Mouse (Mus musculus) embryonic facial prominence, embryonic 10.5 days (tissue): ENCODE data around the gene Gm17660. TPM values are rescaled to one million over a fixed set of nuclear protein-coding genes. Genes with fewer than 3 reads are reported as not detected.
A peak's percentile ranks its signal among the peaks of the same experiment; 100 is the strongest.

ENCODE experiments used
- DNase-seq: peaks from one replicate; pipeline ENCODE4 v3.0.0-alpha.2; 2017; ENCODE audit warnings: low spot score
- H3K27ac ChIP-seq: fragments of 300-500 bp; sonication (generic); replicated peaks from 2 replicates; pipeline ENCODE4 v1.5.1; 2016; ENCODE audit warnings: mild to moderate bottlenecking
- H3K27me3 ChIP-seq: fragments of 300-500 bp; sonication (generic); replicated peaks from 2 replicates; pipeline ENCODE4 v1.6.1; 2016; ENCODE audit warnings: low read depth, mild to moderate bottlenecking; ENCODE audit not compliant: poor library complexity, severe bottlenecking
- H3K36me3 ChIP-seq: fragments of 300-500 bp; sonication (generic); replicated peaks from 2 replicates; pipeline ENCODE4 v1.6.1; 2016; ENCODE audit warnings: mild to moderate bottlenecking, moderate library complexity
- H3K4me1 ChIP-seq: fragments of 300-500 bp; sonication (generic); 2 replicates; pipeline ENCODE4 v1.6.1; 2016
- H3K4me3 ChIP-seq: fragments of 300-500 bp; sonication (generic); 2 replicates; pipeline ENCODE4 v1.5.1; 2016; ENCODE audit warnings: mild to moderate bottlenecking, moderate library complexity
- H3K9me3 ChIP-seq: fragments of 300-500 bp; sonication (generic); 2 replicates; pipeline ENCODE4 v1.6.1; 2016; ENCODE audit warnings: mild to moderate bottlenecking
- WGBS: fragments of 180-500 bp; shearing (Covaris S2); methylation state at CpG from one replicate; pipeline ENCODE4 v1.1.7; 2016; 5-methylcytosine and 5-hydroxymethylcytosine counted together
- polyA plus RNA-seq: library from polyadenylated mRNA; unstranded; fragments of >200 nt; fragmentation: Nextera tagmentation; extraction: Ambion mirVana; gene quantifications from 2 replicates; pipeline ENCODE4 v1.2.1, GENCODE M21; 2016

Gene Gm17660
- polyA plus RNA-seq, 1 experiment from 2014 or later: not detected

- Histone ChIP-seq H3K4me1 (peaks cover 79% of the 10 kb centered on the region), H3K27me3 (no peaks in the 10 kb centered on the region), H3K9me3 (no peaks in the 10 kb centered on the region), H3K4me3 (peak overlapping the region; percentile 46), H3K36me3 (no peaks in the 10 kb centered on the region), H3K27ac (peak overlapping the region; percentile 87)
- DNase-seq: peak; percentile 76
- 35% methylated on average over 11 of the region's 11 CpGs for WGBS
Measured at GRCm38 (mm10) chr5:104108127-104108875, 30.9 kb upstream of the Gm17660 start.

- no peaks in the 10 kb centered on the region for H3K9me3 ChIP-seq
- H3K36me3 ChIP-seq: no peaks in the 10 kb centered on the region
- no peak for DNase-seq
- 49% methylated on average over 2 of the region's 2 CpGs for WGBS
- H3K27me3 ChIP-seq: no peaks in the 10 kb centered on the region
- peaks cover 63% of the 10 kb centered on the region for H3K4me1 ChIP-seq
- H3K4me3 ChIP-seq: no peak overlapping the region
- H3K27ac ChIP-seq: peak overlapping the region; percentile 48; the same call in 1 of the 2 replicates
Measured at GRCm38 (mm10) chr5:104104111-104104510, 26.7 kb upstream of the Gm17660 start.

DNA sequence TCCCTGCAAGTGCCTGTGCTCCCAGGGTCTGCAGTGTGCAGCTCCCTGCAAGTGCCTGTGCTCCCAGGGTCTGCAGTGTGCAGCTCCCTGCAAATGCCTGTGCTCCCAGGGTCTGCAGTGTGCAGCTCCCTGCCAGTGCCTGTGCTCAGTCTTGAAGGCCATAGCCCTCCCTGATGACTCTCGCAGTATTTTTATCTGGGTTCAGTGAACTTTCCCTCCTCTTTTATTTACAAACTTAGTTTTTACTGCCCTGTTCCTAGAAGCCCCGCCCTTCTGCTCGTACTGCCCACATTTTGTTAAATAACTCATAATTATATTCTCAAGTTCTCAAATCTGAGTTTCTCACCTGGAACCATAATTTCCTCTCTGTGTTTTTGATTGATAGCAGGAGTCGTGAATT lies 25.8 kb upstream of the Gm17660 start:
- peaks cover 53% of the 10 kb centered on the region for H3K4me1 ChIP-seq
- H3K27ac ChIP-seq: peak overlapping the region; percentile 79
- H3K9me3 ChIP-seq: no peaks in the 10 kb centered on the region
- WGBS: 76% methylated on average over 4 of the region's 4 CpGs
- no peaks in the 10 kb centered on the region for H3K36me3 ChIP-seq
- no peak for DNase-seq
- no peaks in the 10 kb centered on the region for H3K27me3 ChIP-seq
- H3K4me3 ChIP-seq: no peak overlapping the region

GRCm38 (mm10) chr5:104101678-104102531 lies 24.5 kb upstream of the Gm17660 start:
- 14% methylated on average over 10 of the region's 10 CpGs for WGBS
- peaks cover 43% of the 10 kb centered on the region for H3K4me1 ChIP-seq

GRCm38 (mm10) chr5:104096078-104096938 lies 18.9 kb upstream of the Gm17660 start:
- Histone ChIP-seq H3K4me1 (peaks cover 20% of the 10 kb centered on the region), H3K9me3 (no peaks in the 10 kb centered on the region), H3K4me3 (no peak overlapping the region), H3K36me3 (peaks cover 6% of the 10 kb centered on the region), H3K27ac (no peak overlapping the region), H3K27me3 (no peaks in the 10 kb centered on the region)
- WGBS: 80% methylated on average over 16 of the region's 16 CpGs
- DNase-seq: no peak

More at GRCm38 (mm10) chr5:104101678-104102531, 24.5 kb upstream of the Gm17660 start:
- Histone ChIP-seq H3K27me3 (no peaks in the 10 kb centered on the region), H3K9me3 (no peaks in the 10 kb centered on the region), H3K4me3 (no peak overlapping the region), H3K36me3 (no peaks in the 10 kb centered on the region), H3K27ac (peak overlapping the region; percentile 79)
- no peak for DNase-seq

DNA sequence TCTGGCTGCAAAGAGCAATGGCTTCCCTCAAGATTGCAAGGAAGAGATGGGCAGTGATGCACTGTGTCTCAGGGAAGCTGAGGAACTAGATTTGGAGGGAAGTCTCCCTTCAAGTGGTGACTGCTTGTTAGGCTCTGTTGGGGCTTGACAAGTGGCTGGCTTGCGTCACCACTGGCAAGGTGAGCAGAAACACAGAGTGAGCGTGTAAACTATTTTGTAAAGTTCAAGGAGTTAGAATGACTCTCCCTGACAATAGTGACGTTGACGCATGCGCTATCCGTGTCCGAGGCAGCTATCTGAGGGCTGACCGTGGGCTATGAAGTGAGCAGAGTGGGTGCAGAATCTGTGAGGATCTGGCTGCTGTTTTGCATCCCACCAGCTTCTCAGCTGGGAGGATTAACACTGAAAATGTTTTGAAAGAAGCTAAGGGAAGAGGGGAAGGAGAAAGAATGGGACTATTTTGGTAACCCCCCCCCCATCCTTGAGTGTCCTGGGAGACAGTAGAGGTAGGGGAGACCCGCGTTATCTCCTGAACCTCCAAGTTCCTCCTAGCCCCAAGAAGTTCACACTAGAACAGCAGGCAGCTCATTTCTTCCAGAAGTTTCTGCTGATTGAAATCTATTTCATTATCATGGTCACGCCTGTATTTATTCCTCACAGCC lies 18.1 kb upstream of the Gm17660 start:
- Histone ChIP-seq H3K4me3 (no peak overlapping the region), H3K27me3 (no peaks in the 10 kb centered on the region), H3K27ac (peak overlapping the region; percentile 57), H3K9me3 (no peaks in the 10 kb centered on the region), H3K4me1 (peaks cover 14% of the 10 kb centered on the region), H3K36me3 (peaks cover 6% of the 10 kb centered on the region)
- WGBS: 83% methylated on average over 11 of the region's 11 CpGs
- DNase-seq: no peak

GRCm38 (mm10) chr5:104089751-104090150 lies 12.3 kb upstream of the Gm17660 start:
- Histone ChIP-seq H3K36me3 (peaks cover 22% of the 10 kb centered on the region), H3K27ac (no peak overlapping the region), H3K9me3 (0 out of 2 replicates have a peak, but pooled peaks cover 3% of the 10 kb centered on the region), H3K27me3 (no peaks in the 10 kb centered on the region), H3K4me3 (no peak overlapping the region), H3K4me1 (no peaks in the 10 kb centered on the region)
- WGBS: 86% methylated on average over 2 of the region's 2 CpGs
- no peak for DNase-seq

GRCm38 (mm10) chr5:104085366-104085765 lies 8.0 kb upstream of the Gm17660 start:
- Histone ChIP-seq H3K27me3 (no peaks in the 10 kb centered on the region), H3K9me3 (0 out of 2 replicates have a peak, but pooled peaks cover 3% of the 10 kb centered on the region), H3K4me1 (no peaks in the 10 kb centered on the region), H3K4me3 (no peak overlapping the region), H3K36me3 (peaks cover 16% of the 10 kb centered on the region; the same call in 1 of the 2 replicates), H3K27ac (no peak overlapping the region)
- DNase-seq: no peak
- 89% methylated on average over 9 of the region's 9 CpGs for WGBS

GRCm38 (mm10) chr5:104080736-104081135 lies 3.3 kb upstream of the Gm17660 start:
- H3K36me3 ChIP-seq: no peaks in the 10 kb centered on the region
- WGBS: 84% methylated on average over 6 of the region's 6 CpGs
- H3K9me3 ChIP-seq: no peaks in the 10 kb centered on the region
- H3K27me3 ChIP-seq: 0 out of 2 replicates have a peak, but pooled peaks cover 7% of the 10 kb centered on the region
- no peak overlapping the region for H3K27ac ChIP-seq
- H3K4me3 ChIP-seq: no peak overlapping the region
- peaks cover 5% of the 10 kb centered on the region for H3K4me1 ChIP-seq
- no peak for DNase-seq

DNA sequence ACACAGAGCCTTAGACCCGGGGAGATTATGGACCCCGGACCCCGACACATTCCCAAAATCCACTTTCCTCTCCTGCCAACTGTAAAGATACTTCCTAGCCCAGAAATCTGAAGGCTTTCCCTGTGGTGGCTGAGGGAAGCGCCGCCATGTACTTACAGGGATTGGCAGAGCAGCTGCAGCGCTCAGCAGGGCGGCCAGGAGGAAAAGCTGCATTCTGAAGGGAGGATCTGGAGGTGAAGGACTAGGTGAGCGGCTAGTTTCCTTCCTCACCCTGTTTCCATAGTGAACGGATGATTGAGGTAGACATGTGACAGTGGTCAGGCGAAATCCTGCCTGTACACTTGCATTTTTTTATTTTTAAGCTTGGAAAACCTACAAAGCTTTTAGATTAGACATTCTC lies 1.0 kb downstream of the Gm17660 start:
- 31% methylated on average over 10 of the region's 10 CpGs for WGBS
- Histone ChIP-seq H3K4me1 (peaks cover 23% of the 10 kb centered on the region), H3K36me3 (no peaks in the 10 kb centered on the region), H3K9me3 (no peaks in the 10 kb centered on the region), H3K27ac (no peak overlapping the region), H3K27me3 (0 out of 2 replicates have a peak, but pooled peaks cover 7% of the 10 kb centered on the region), H3K4me3 (no peak overlapping the region)
- DNase-seq: no peak

- H3K4me1 ChIP-seq: peaks cover 24% of the 10 kb centered on the region
- H3K36me3 ChIP-seq: no peaks in the 10 kb centered on the region
- no peak overlapping the region for H3K4me3 ChIP-seq
- 0 out of 2 replicates have a peak, but pooled peaks cover 7% of the 10 kb centered on the region for H3K27me3 ChIP-seq
- peak; percentile 77 for DNase-seq
- H3K9me3 ChIP-seq: no peaks in the 10 kb centered on the region
- no peak overlapping the region for H3K27ac ChIP-seq
- 34% methylated on average over 12 of the region's 12 CpGs for WGBS
Measured at GRCm38 (mm10) chr5:104074388-104074787, 3.0 kb downstream of the Gm17660 start.
